Mouse (Mus musculus) left cerebral cortex, adult 18-20 months (tissue): ENCODE measurements at regions not wholly inside any gene's neighbourhood (a gene's known extent, or its start where the extent isn't known, plus 50 kb on each side); places are given as distances from the start of the nearest gene placed in this dataset.

Experiments
- DNase-seq, 2 experiments: peaks; one replicate each; pipeline ENCODE4 v3.0.0; 2021 to 2022; ENCODE audit warnings: low spot score in 2 of 2, mixed read lengths in 1 of 2

DNA sequence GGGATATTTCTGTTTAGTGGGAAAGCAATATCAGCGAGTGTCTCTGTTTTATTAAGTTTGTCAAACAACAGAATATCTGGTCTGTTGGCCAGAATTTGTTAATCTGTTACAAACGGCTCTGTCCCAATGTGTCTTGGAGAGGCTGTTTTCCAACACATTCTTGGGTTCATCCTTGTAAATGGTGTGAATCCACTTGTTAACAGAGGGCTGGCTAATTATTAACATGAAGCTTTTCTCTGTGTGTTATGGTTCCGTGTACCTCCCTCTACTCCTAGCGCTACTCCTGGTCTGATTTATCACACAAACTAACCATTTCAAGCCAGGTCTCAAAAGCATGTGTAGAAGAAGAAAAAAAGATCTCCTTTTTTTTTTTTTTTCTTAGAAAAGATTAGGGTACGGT is 60.4 kb downstream of the Pou3f3 start:
- no peak for DNase-seq

- no peak for DNase-seq
Observed at GRCm38 (mm10) chr1:42756497-42756896, 60.9 kb downstream of the Pou3f3 start.

DNA sequence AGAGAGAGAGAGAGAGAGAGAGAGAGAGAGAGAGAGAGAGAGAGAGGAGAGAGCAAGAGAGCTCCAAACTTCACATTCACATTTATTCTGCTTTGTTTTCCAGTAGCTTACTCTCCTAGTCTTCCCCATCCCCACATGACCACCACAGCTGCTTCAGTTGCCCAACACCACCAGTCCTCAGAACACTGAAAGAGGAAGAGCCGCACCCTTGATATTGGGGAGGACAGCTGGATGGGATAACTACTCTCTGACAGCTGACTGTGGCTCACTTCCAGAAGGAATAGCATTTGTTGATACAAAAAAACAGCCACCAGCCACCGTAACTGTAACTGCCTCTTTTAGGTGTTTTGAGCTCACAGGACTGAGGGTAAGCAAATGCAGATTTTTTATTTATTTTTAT is 67.9 kb downstream of the Pou3f3 start:
- no peak for DNase-seq

DNA sequence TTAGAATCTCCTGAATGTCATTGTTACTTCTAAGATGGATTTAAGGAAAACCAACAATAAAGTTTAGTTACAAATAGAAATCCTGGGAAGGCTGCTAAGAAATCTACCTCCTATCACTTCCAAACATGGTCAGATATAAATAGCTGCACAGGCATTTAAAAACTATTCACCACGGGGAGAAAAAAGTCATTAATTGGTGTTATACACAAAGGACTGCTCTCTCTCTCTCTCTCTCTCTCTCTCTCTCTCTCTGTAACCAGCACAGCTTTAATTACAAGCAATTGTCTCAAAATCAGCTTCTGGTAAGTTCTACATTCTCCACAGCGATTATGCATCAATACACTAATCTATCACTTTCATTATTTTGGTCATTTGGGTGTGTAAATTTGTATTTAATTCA is 68.5 kb downstream of the Pou3f3 start:
- no peak for DNase-seq

DNA sequence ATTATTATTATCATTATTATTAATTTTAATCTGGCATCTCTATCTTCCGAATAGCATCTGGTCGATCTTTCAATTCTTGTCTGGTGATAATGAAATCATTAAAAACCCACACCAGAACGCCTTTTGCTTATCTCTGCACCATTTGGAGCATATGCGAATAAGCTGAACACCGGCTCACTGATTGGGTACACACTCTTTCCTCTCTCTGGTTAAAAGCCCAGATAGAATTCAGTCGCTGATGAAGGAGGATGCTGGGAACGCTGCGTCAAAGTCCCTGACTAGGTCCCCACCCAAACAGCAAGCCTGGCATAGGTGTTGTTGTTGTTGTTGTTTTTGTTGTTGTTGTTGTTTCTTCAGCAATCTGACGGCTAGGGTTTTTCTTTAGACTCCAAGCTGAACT is 74.5 kb downstream of the Pou3f3 start:
- DNase-seq, result no peak

DNA sequence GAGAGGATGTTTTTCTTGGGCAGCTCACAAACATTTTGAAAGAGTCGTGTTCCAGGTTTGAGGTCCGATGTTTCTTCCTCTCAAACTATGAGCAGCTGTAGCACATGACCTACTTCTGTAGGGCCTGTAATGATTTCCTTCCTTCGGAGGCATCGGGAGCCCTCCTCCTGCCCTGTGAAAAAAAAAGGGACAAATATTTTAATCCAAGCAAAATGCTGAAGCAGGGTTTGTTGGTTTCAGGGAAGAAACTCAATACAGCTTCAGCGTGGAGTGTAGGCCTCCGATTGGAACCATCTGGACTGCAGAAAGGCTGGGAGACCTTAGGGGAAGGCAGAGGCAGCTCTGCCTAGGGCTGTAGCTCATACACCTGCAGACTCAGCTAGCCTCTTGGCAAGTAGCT is 76.4 kb downstream of the Pou3f3 start:
- no peak for DNase-seq

GRCm38 (mm10) chr1:42773851-42774464 is 77.1 kb upstream of the Mrps9 start:
- peak; percentile 42 to 48 for DNase-seq

DNA sequence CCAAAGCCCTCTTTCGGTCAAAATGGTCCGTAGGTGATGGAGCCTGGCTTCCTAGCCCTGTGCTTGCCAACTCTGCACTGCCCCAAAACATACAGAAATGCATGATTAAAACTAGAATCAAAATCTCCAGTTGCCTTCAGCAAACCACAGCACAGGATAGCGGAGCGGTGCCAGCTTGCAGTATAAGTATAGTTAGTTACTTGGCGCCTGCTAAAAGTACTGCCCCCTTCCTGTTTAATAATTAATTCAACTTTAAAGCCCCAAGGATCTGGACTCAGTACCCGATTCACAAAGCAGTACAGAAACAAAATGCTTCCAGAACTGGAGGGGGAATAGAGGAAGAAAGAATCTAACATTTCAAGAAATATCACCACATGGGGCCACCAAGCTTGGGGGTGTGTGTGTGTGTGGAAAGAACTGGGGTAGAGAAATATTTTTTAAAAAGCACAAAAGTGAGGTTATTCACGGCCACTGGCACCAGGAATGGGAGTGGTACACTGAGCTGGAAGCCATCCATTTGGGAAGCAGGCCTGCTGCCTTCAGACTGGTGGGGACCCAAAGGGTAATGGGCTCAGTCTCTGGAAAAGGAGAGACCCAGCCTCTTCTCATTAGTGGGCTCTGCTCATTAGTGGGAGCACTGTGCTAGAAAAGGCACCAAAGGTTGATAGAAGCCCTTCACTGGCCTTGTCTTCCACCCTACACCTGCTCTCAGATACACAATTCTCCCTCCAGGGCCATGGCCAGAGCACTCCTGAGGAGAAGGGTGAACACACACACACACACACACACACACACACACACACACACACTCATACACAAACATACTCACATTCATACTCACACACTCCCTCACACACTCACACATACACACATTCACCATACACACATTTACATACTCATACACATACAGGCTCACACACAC is 75.8 kb upstream of the Mrps9 start:
- DNase-seq, result no peak

DNA sequence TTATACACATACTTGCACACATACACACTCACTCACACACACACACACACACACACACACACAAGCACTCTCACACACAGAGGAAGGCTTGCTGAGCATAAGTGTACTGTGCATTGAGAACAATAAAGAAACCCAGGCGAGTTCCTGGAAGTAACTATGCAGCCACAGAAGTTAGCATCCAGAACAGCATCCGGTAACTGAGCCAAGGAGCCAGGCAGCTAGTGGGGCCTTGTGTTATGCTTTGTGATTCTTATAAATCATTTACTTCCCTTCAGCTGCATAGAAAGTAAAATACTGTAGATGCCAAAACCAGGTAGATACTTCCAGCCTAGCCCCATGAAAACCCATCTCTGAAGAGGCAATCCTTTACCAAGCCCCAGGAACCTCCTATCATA is 75.1 kb upstream of the Mrps9 start:
- no peak for DNase-seq

- no peak for DNase-seq
Observed at GRCm38 (mm10) chr1:42777416-42777815, 73.6 kb upstream of the Mrps9 start.

GRCm38 (mm10) chr1:42779761-42780160 is 71.3 kb upstream of the Mrps9 start:
- DNase-seq, result peak in 1 of 2 experiments; percentile 42

DNA sequence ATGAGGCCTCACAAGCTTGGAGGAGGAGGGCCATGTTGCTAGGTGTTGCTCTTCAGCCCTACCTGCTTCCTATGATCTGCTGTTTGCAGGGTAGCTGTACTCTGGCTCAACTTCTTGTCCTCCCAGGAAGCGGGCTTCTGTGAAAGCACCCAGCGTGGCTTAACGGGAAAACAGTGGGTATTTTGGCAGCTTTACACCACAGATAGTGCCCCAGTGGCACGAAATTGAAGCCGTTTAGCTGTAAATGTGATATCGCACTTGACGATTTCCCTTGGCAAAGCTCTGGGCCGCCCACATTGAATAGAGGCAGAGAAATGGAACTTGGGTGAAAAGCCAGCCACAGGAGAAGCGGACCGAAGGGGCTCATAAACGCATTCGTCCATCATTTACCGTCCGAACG is 70.8 kb upstream of the Mrps9 start:
- no peak for DNase-seq

DNA sequence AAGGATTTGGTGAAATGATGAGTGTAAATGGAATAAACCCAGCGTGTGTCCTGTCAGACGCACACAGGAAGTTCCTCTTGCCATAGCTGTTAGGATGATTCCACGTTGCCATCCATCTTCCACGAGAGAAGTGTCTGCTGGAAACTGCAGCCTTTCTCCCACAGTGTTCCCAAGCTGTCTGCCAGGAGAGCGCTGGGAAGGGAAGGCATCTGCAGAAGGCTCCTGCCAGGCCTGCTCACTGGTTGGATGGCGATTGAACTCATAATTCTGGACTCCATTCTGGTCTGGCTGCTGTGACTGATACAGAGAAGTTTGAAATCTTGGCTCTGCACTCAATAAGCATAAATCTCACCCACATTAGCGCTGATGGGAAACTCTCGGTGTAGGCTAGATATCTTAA is 69.5 kb upstream of the Mrps9 start:
- DNase-seq, result no peak

- no peak for DNase-seq
Observed at GRCm38 (mm10) chr1:42783072-42783672, 67.9 kb upstream of the Mrps9 start.

- DNase-seq, result no peak
Observed at GRCm38 (mm10) chr1:42787240-42787639, 63.8 kb upstream of the Mrps9 start.

GRCm38 (mm10) chr1:42788413-42788812 is 62.6 kb upstream of the Mrps9 start:
- no peak for DNase-seq
